In the genomic region with DNA sequence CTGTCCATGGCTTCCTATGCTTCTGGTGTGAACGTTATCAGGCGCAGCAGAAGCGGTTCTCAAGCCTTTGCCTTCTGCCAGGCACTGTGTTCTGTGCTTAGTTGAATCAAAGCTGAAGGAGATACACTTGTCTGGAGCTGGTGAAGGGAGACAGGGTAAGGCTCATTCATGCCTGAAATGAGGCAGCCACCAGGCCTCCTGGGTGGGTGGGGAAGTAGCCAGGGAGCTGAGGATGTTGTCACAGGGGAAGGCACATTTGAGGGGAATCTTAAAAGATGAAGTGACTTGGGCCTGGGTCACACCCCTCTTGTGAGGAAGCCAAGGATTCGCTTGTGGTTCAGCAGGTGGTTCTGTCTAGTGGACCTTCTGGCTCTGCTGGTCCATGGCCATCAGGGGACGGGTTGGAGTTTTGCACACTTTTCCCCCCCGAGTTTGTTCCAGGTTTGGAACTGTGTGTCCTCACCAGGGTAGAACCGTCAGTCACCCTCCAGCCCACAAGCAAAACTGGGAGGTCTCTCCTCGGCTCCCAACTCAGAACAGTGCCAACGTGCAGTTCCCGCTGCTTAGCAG, we compare ENCODE assay signal across 8 mouse cellular contexts. TPM values are rescaled to one million over a fixed set of nuclear protein-coding genes. Genes with fewer than 3 reads are reported as not detected.
A peak's percentile ranks its signal among the peaks of the same experiment; 100 is the strongest.
DNase-seq lines count a peak whose midpoint lies in the region; ATAC-seq and TF ChIP-seq lines count a peak whose summit lies in the region.

No protein-coding gene starts in this region.

- no peak overlapping the region for H3K9ac ChIP-seq in lung, postnatal 0 days (replicated peaks; ENCODE audit: low read depth)
- H3K9ac ChIP-seq in forebrain, embryonic 11.5 days (ENCODE audit: low read length) = no peak overlapping the region
- H3K9ac ChIP-seq in limb, embryonic 12.5 days (replicated peaks) = peak overlapping the region; percentile 47; the same call in 1 of the 2 replicates

- no peaks in the 10 kb centered on the region for H3K27me3 ChIP-seq in lung, postnatal 0 days (replicated peaks; ENCODE audit: insufficient read depth, low read length)
- H3K27me3 ChIP-seq in forebrain, embryonic 11.5 days (ENCODE audit: control insufficient read depth, insufficient read depth, low read length) = no peaks in the 10 kb centered on the region
- H3K27me3 ChIP-seq in limb, embryonic 12.5 days = no peaks in the 10 kb centered on the region

- peak overlapping the region; percentile 3; the same call in 1 of the 2 replicates for H3K4me3 ChIP-seq in lung, postnatal 0 days (ENCODE audit: low read depth, low read length)
- H3K4me3 ChIP-seq in forebrain, embryonic 11.5 days (ENCODE audit: low read depth, low read length) = 0 out of 2 replicates have a peak overlapping the region, but pooled peaks have one; percentile 2
- peak overlapping the region; percentile 68 for H3K4me3 ChIP-seq in limb, embryonic 12.5 days (replicated peaks)
- peak overlapping the region; percentile 29 for H3K4me3 ChIP-seq in olfactory bulb, adult 2 months (ENCODE audit: insufficient read depth, low read depth, low read length)

- DNase-seq in lung, postnatal 0 days (ENCODE audit: low spot score) = no peak
- no peak for DNase-seq in lung, postnatal 4 days
- DNase-seq in forebrain, embryonic 11.5 days (ENCODE audit: low spot score) = no peak
- DNase-seq in left cerebral cortex, adult 11 months (ENCODE audit: low spot score) = no peak
- no peak for DNase-seq in MN1 (ENCODE audit: low spot score)
- DNase-seq in embryo, embryonic 11 days = no peak

- H3K4me1 ChIP-seq in lung, postnatal 0 days (ENCODE audit: insufficient read depth, low read depth, low read length) = peaks cover 32% of the 10 kb centered on the region
- H3K4me1 ChIP-seq in forebrain, embryonic 11.5 days (replicated peaks; ENCODE audit: control insufficient read depth, insufficient read depth, low read length) = peaks cover 16% of the 10 kb centered on the region
- H3K4me1 ChIP-seq in limb, embryonic 12.5 days (replicated peaks) = peaks cover 57% of the 10 kb centered on the region
- peaks cover 54% of the 10 kb centered on the region for H3K4me1 ChIP-seq in olfactory bulb, adult 2 months (ENCODE audit: control insufficient read depth, insufficient read depth, low read length)

- H3K36me3 ChIP-seq in lung, postnatal 0 days (ENCODE audit: insufficient read depth, low read length) = no peaks in the 10 kb centered on the region
- no peaks in the 10 kb centered on the region for H3K36me3 ChIP-seq in forebrain, embryonic 11.5 days (ENCODE audit: control insufficient read depth, insufficient read depth, low read length)
- no peaks in the 10 kb centered on the region for H3K36me3 ChIP-seq in limb, embryonic 12.5 days

- 48% methylated on average over 10 of the region's 10 CpGs for WGBS in lung, postnatal 0 days
- WGBS in forebrain, embryonic 11.5 days = 85% methylated on average over 10 of the region's 10 CpGs
- WGBS in limb, embryonic 12.5 days = 77% methylated on average over 10 of the region's 10 CpGs
- WGBS in olfactory bulb, adult 2 months = 55% methylated on average over 10 of the region's 10 CpGs

- no peak for TF ChIP-seq EP300 in lung, postnatal 0 days (IDR thresholded peaks at IDR 0.05)

- no peak for TF ChIP-seq POLR2A in olfactory bulb, adult 2 months (IDR thresholded peaks at IDR 0.05; ENCODE audit: insufficient read depth, low read depth, low read length)

- H3K4me2 ChIP-seq in lung, postnatal 0 days (replicated peaks; ENCODE audit: low read depth, low read length) = peak overlapping the region; percentile 43
- peak overlapping the region; percentile 72 for H3K4me2 ChIP-seq in forebrain, embryonic 11.5 days (ENCODE audit: low read depth, low read length, severe bottlenecking)
- peak overlapping the region; percentile 69 for H3K4me2 ChIP-seq in limb, embryonic 12.5 days

- H3K9me3 ChIP-seq in lung, postnatal 0 days (ENCODE audit: low read length) = no peaks in the 10 kb centered on the region
- no peaks in the 10 kb centered on the region for H3K9me3 ChIP-seq in forebrain, embryonic 11.5 days (ENCODE audit: control insufficient read depth, low read length)
- H3K9me3 ChIP-seq in limb, embryonic 12.5 days = no peaks in the 10 kb centered on the region

- H3K27ac ChIP-seq in lung, postnatal 0 days (ENCODE audit: low read length) = no peak overlapping the region
- H3K27ac ChIP-seq in forebrain, embryonic 11.5 days (ENCODE audit: low read depth, low read length) = no peak overlapping the region
- H3K27ac ChIP-seq in limb, embryonic 12.5 days = no peak overlapping the region
- H3K27ac ChIP-seq in olfactory bulb, adult 2 months (ENCODE audit: insufficient read depth, low read depth, low read length) = no peak overlapping the region

- TF ChIP-seq CTCF in lung, postnatal 0 days (IDR thresholded peaks at IDR 0.05) = no peak
- TF ChIP-seq CTCF in olfactory bulb, adult 2 months (IDR thresholded peaks at IDR 0.05; ENCODE audit: insufficient read depth, low read depth, low read length) = no peak

- no peak for ATAC-seq in lung, postnatal 0 days
- no peak for ATAC-seq in forebrain, embryonic 11.5 days (replicated peaks; ENCODE audit: low FRiP score)
- no peak for ATAC-seq in limb, embryonic 12.5 days (ENCODE audit: insufficient number of reproducible peaks, insufficient read depth, low FRiP score, low TSS enrichment, low read depth)

RNA-seq across cellular contexts. Expression of a gene that starts 1.9 kb away (rescaled TPM):
- polyA plus RNA-seq in lung, postnatal 0 days (2015; fragmentation: Nextera tagmentation; extraction: Ambion mirVana) = 8.7 and 9.3 TPM in 2 replicates
- 14.6 and 15.0 TPM in 2 replicates for polyA plus RNA-seq in forebrain, embryonic 11.5 days (2014; fragmentation: Nextera tagmentation; extraction: Ambion mirVana)
- 16.8 and 17.7 TPM in 2 replicates for polyA plus RNA-seq in limb, embryonic 12.5 days (2016; fragmentation: Nextera tagmentation; extraction: Ambion mirVana)
- polyA plus RNA-seq in olfactory bulb, adult 2 months (2012; ENCODE audit: insufficient read depth, insufficient read length, low replicate concordance, missing spikeins) = not detected in 2 replicates

RNA-seq across cellular contexts. Expression of a gene that starts 28.2 kb away (rescaled TPM):
- 15.9 and 25.1 TPM in 2 replicates for polyA plus RNA-seq in lung, postnatal 0 days (2015; fragmentation: Nextera tagmentation; extraction: Ambion mirVana)
- 37.4 and 40.9 TPM in 2 replicates for polyA plus RNA-seq in forebrain, embryonic 11.5 days (2014; fragmentation: Nextera tagmentation; extraction: Ambion mirVana)
- polyA plus RNA-seq in limb, embryonic 12.5 days (2016; fragmentation: Nextera tagmentation; extraction: Ambion mirVana) = 63.9 and 65.1 TPM in 2 replicates
- polyA plus RNA-seq in olfactory bulb, adult 2 months (2012; ENCODE audit: insufficient read depth, insufficient read length, low replicate concordance, missing spikeins) = not detected in 2 replicates

RNA-seq across cellular contexts. Expression of a gene that starts 38.4 kb away (rescaled TPM):
- 3.3 TPM in 2 replicates for polyA plus RNA-seq in lung, postnatal 0 days (2015; fragmentation: Nextera tagmentation; extraction: Ambion mirVana)
- 6.8 and 7.4 TPM in 2 replicates for polyA plus RNA-seq in forebrain, embryonic 11.5 days (2014; fragmentation: Nextera tagmentation; extraction: Ambion mirVana)
- polyA plus RNA-seq in limb, embryonic 12.5 days (2016; fragmentation: Nextera tagmentation; extraction: Ambion mirVana) = 4.4 and 5.9 TPM in 2 replicates
- not detected in 2 replicates for polyA plus RNA-seq in olfactory bulb, adult 2 months (2012; ENCODE audit: insufficient read depth, insufficient read length, low replicate concordance, missing spikeins)

Comparison
In these comparisons a context has a peak if more than half of its experiments do, and no peak if none do; other contexts are left out.
1. H3K4me3 ChIP-seq: peak in every context shown above with its lines; median percentile 68 in limb, embryonic 12.5 days; 29 in olfactory bulb, adult 2 months; 3 in lung, postnatal 0 days; 2 in forebrain, embryonic 11.5 days.